Mouse (Mus musculus): ENCODE data around the gene Cdyl. TPM values are rescaled to one million over a fixed set of nuclear protein-coding genes. Genes with fewer than 3 reads are reported as not detected.

Gene Cdyl
- 2.7 and 2.8 TPM in 2 replicates for polyA plus RNA-seq (2012; rRNA removed)

GRCm38 (mm10) chr13:35659406-35659985 lies at the start of gene Cdyl:
Gene Cdyl (plus strand): TSS chr13:35659833.
- Histone ChIP-seq H3K36me3 (ENCODE audit: control insufficient read depth, insufficient read depth, low read length) (no peaks in the 10 kb centered on the region), H3K4me1 (ENCODE audit: control insufficient read depth, insufficient read depth, low read length) (no peaks in the 10 kb centered on the region), H3K27me3 (replicated peaks; ENCODE audit: control insufficient read depth, insufficient read depth, low read length) (no peaks in the 10 kb centered on the region), H3K27ac (ENCODE audit: insufficient read depth, low read depth, low read length) (no peak within 1 kb of the TSS), H3K4me3 (ENCODE audit: insufficient read depth, low read depth, low read length) (no peak within 1 kb of the TSS)
- 35% methylated on average over 4 of the region's 4 CpGs for WGBS
- DNase-seq = no peak
- TF ChIP-seq POLR2A (IDR thresholded peaks at IDR 0.05; ENCODE audit: low read depth, low read length) (no peak), CTCF (conservative IDR thresholded peaks at IDR 0.05; ENCODE audit: insufficient read depth, insufficient read length, low read depth, low read length) (no peak)

GRCm38 (mm10) chr13:35610718-35611117 lies 48.9 kb upstream of the Cdyl start:
- no peak for DNase-seq
- TF ChIP-seq CTCF (conservative IDR thresholded peaks at IDR 0.05; ENCODE audit: insufficient read depth, insufficient read length, low read depth, low read length) (no peak), POLR2A (IDR thresholded peaks at IDR 0.05; ENCODE audit: low read depth, low read length) (no peak)
- no peaks in the 10 kb centered on the region for H3K27me3 ChIP-seq (replicated peaks; ENCODE audit: control insufficient read depth, insufficient read depth, low read length)

DNA sequence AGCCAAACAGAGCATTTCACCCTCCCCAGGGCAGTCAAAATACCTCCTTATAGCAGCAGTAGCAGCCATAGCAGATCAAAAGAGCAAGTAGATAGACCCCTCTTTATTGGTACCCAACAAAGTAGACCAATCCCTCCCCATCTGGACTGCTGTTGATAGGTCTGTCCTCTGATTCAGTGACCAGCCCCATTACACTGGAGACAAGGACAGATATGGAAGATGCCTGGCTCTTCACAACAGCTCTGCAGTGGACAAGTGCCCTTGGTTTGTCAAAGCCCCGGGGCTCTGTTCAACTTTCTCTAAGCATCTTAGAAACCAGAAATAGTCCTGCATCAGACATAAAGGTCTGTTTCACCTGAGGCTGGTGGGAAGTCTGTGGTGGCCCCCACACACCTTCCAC lies 47.1 kb upstream of the Cdyl start:
- no peak for TF ChIP-seq POLR2A (IDR thresholded peaks at IDR 0.05; ENCODE audit: low read depth, low read length)

More at GRCm38 (mm10) chr13:35610718-35611117, 48.9 kb upstream of the Cdyl start:
- H3K4me3 ChIP-seq (ENCODE audit: insufficient read depth, low read depth, low read length) = no peak overlapping the region
- no peaks in the 10 kb centered on the region for H3K4me1 ChIP-seq (ENCODE audit: control insufficient read depth, insufficient read depth, low read length)
- H3K27ac ChIP-seq (ENCODE audit: insufficient read depth, low read depth, low read length) = no peak overlapping the region
- H3K36me3 ChIP-seq (ENCODE audit: control insufficient read depth, insufficient read depth, low read length) = no peaks in the 10 kb centered on the region

GRCm38 (mm10) chr13:35614832-35615479 lies 44.7 kb upstream of the Cdyl start:
- Histone ChIP-seq H3K27ac (ENCODE audit: insufficient read depth, low read depth, low read length) (no peak overlapping the region), H3K27me3 (replicated peaks; ENCODE audit: control insufficient read depth, insufficient read depth, low read length) (no peaks in the 10 kb centered on the region), H3K4me3 (ENCODE audit: insufficient read depth, low read depth, low read length) (no peak overlapping the region), H3K36me3 (ENCODE audit: control insufficient read depth, insufficient read depth, low read length) (no peaks in the 10 kb centered on the region), H3K4me1 (ENCODE audit: control insufficient read depth, insufficient read depth, low read length) (no peaks in the 10 kb centered on the region)
- TF ChIP-seq CTCF (conservative IDR thresholded peaks at IDR 0.05; ENCODE audit: insufficient read depth, insufficient read length, low read depth, low read length) (no peak), POLR2A (IDR thresholded peaks at IDR 0.05; ENCODE audit: low read depth, low read length) (no peak)
- 80% methylated on average over 4 of the region's 4 CpGs for WGBS
- DNase-seq = no peak

More for the DNA sequence above, 47.1 kb upstream of the Cdyl start:
- Histone ChIP-seq H3K36me3 (ENCODE audit: control insufficient read depth, insufficient read depth, low read length) (no peaks in the 10 kb centered on the region), H3K4me1 (ENCODE audit: control insufficient read depth, insufficient read depth, low read length) (no peaks in the 10 kb centered on the region), H3K4me3 (ENCODE audit: insufficient read depth, low read depth, low read length) (no peak overlapping the region), H3K27me3 (replicated peaks; ENCODE audit: control insufficient read depth, insufficient read depth, low read length) (no peaks in the 10 kb centered on the region), H3K27ac (ENCODE audit: insufficient read depth, low read depth, low read length) (no peak overlapping the region)
- DNase-seq = no peak
- 97% methylated on average over 1 of the region's 1 CpGs for WGBS

DNA sequence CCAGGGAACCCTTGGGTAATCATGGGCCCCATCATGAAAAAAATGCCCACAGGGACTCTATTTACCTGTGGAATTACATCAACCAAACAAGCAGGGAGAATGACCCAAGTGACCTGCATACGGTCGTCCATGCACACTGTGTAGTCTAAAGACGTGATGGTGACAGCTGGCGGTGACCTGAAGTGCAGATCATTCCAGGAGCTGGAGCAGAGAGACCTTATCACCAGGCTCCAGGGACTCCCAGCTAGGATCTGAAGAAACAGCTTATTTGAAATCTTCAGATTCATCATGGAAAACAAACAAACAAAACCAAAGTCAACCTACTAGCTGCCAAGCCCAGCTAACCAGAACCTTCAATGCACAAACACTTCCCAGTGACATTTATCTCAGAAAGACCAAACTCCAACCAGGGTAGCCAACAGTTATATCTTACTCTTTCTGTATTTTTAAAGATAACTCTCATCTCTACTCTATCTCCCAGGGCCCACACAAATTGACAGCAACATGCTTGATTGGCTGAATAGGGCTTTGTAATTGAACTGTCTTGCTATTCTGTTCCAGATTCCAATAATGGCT lies 43.0 kb upstream of the Cdyl start:
- TF ChIP-seq CTCF (conservative IDR thresholded peaks at IDR 0.05; ENCODE audit: insufficient read depth, insufficient read length, low read depth, low read length) (no peak), POLR2A (IDR thresholded peaks at IDR 0.05; ENCODE audit: low read depth, low read length) (no peak)
- H3K27me3 ChIP-seq (replicated peaks; ENCODE audit: control insufficient read depth, insufficient read depth, low read length) = no peaks in the 10 kb centered on the region
- no peak for DNase-seq
- no peaks in the 10 kb centered on the region for H3K4me1 ChIP-seq (ENCODE audit: control insufficient read depth, insufficient read depth, low read length)
- H3K36me3 ChIP-seq (ENCODE audit: control insufficient read depth, insufficient read depth, low read length) = no peaks in the 10 kb centered on the region
- H3K27ac ChIP-seq (ENCODE audit: insufficient read depth, low read depth, low read length) = no peak overlapping the region
- H3K4me3 ChIP-seq (ENCODE audit: insufficient read depth, low read depth, low read length) = no peak overlapping the region
- 75% methylated on average over 4 of the region's 4 CpGs for WGBS

DNA sequence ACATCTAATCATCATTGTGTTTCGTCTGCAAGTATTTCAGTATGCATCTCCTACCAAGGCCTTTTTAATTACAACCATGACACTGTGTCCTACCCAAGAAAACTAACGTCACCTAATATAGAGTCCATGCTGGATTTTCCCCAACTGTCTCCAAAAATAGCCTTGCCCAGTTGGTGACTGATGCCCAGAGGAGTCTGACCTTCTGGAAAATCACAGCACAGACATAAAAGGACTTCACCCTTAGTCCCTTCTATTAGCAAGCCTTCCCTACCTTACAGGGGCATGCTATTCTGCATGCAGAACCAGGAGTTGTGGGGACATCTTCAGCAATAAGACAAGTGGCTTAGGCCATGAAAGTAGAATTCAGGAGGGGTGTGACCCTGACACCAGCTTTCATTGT lies 40.3 kb upstream of the Cdyl start:
- Histone ChIP-seq H3K27ac (ENCODE audit: insufficient read depth, low read depth, low read length) (no peak overlapping the region), H3K4me3 (ENCODE audit: insufficient read depth, low read depth, low read length) (no peak overlapping the region), H3K36me3 (ENCODE audit: control insufficient read depth, insufficient read depth, low read length) (no peaks in the 10 kb centered on the region), H3K4me1 (ENCODE audit: control insufficient read depth, insufficient read depth, low read length) (no peaks in the 10 kb centered on the region), H3K27me3 (replicated peaks; ENCODE audit: control insufficient read depth, insufficient read depth, low read length) (no peaks in the 10 kb centered on the region)
- DNase-seq = no peak
- TF ChIP-seq POLR2A (IDR thresholded peaks at IDR 0.05; ENCODE audit: low read depth, low read length) (no peak), CTCF (conservative IDR thresholded peaks at IDR 0.05; ENCODE audit: insufficient read depth, insufficient read length, low read depth, low read length) (no peak)
- WGBS = 87% methylated on average over 2 of the region's 2 CpGs

- no peak for TF ChIP-seq CTCF (conservative IDR thresholded peaks at IDR 0.05; ENCODE audit: insufficient read depth, insufficient read length, low read depth, low read length)
- no peak for TF ChIP-seq POLR2A (IDR thresholded peaks at IDR 0.05; ENCODE audit: low read depth, low read length)
- H3K27ac ChIP-seq (ENCODE audit: insufficient read depth, low read depth, low read length) = no peak overlapping the region
- H3K4me3 ChIP-seq (ENCODE audit: insufficient read depth, low read depth, low read length) = no peak overlapping the region
- H3K27me3 ChIP-seq (replicated peaks; ENCODE audit: control insufficient read depth, insufficient read depth, low read length) = no peaks in the 10 kb centered on the region
- no peaks in the 10 kb centered on the region for H3K36me3 ChIP-seq (ENCODE audit: control insufficient read depth, insufficient read depth, low read length)
- WGBS = 71% methylated on average over 1 of the region's 1 CpGs
- DNase-seq = no peak
- no peaks in the 10 kb centered on the region for H3K4me1 ChIP-seq (ENCODE audit: control insufficient read depth, insufficient read depth, low read length)
Observed at GRCm38 (mm10) chr13:35620756-35621155, 38.9 kb upstream of the Cdyl start.

Measured in kidney, adult 2 months (tissue).